Mouse (Mus musculus) kidney, adult 8-10 months (tissue): ENCODE results near the gene Rtf1.
"Not testable (repeated sequence)": the region's sequence is repeated elsewhere in the genome, so short reads cannot be mapped to it uniquely, and the experiment has no call there.

Experiments
- DNase-seq, 2 experiments: peaks; one replicate each; pipeline ENCODE4 v3.0.0; 2022

The Rtf1 gene

GRCm38 (mm10) chr2:119674525-119675214, at the start of gene Rtf1:
TSS of gene Rtf1 (plus strand) at chr2:119675068.
- DNase-seq, result peak; percentile 89 to 92

GRCm38 (mm10) chr2:119636781-119637180, 38.1 kb upstream of the Rtf1 start:
- DNase-seq, result no peak

GRCm38 (mm10) chr2:119641214-119641912, 33.5 kb upstream of the Rtf1 start:
- DNase-seq, result no peak

GRCm38 (mm10) chr2:119644254-119644653, 30.6 kb upstream of the Rtf1 start:
- DNase-seq, result no peak

- DNase-seq, result peak; percentile 70 to 89
These were observed 12.4 kb upstream of the Rtf1 start, which contains the start of gene Ndufaf1 for GRCm38 (mm10) chr2:119662220-119663182. TSS of gene Ndufaf1 (minus strand) at chr2:119662827.

GRCm38 (mm10) chr2:119665744-119666143, 9.1 kb upstream of the Rtf1 start:
- not testable (repeated sequence) for DNase-seq

- peak; percentile 24 to 35 for DNase-seq
These were observed 5.9 kb upstream of the Rtf1 start for GRCm38 (mm10) chr2:119669010-119669409.

- DNase-seq, result peak in 1 of 2 experiments; percentile 16
These were observed 432 bp downstream of the Rtf1 start for GRCm38 (mm10) chr2:119675215-119675784.

GRCm38 (mm10) chr2:119675831-119676230, 963 bp downstream of the Rtf1 start:
- DNase-seq, result no peak

GRCm38 (mm10) chr2:119683706-119684105, 8.8 kb downstream of the Rtf1 start:
- peak; percentile 41 to 54 for DNase-seq

- no peak for DNase-seq
These were observed 17.3 kb downstream of the Rtf1 start for GRCm38 (mm10) chr2:119692003-119692701.

GRCm38 (mm10) chr2:119694826-119695225, 20.0 kb downstream of the Rtf1 start:
- DNase-seq, result no peak

GRCm38 (mm10) chr2:119696111-119696510, 21.2 kb downstream of the Rtf1 start:
- peak; percentile 13 for DNase-seq

- no peak for DNase-seq
These were observed 23.6 kb downstream of the Rtf1 start for GRCm38 (mm10) chr2:119698472-119698871.

- DNase-seq, result no peak
These were observed 25.1 kb downstream of the Rtf1 start for GRCm38 (mm10) chr2:119699962-119700361.

GRCm38 (mm10) chr2:119703171-119703570, 28.3 kb downstream of the Rtf1 start:
- no peak for DNase-seq

- no peak for DNase-seq
These were observed 32.8 kb downstream of the Rtf1 start for GRCm38 (mm10) chr2:119707676-119708075.

- DNase-seq, result no peak
These were observed 35.1 kb downstream of the Rtf1 start for GRCm38 (mm10) chr2:119710011-119710410.

- not testable (repeated sequence) for DNase-seq
These were observed 41.0 kb downstream of the Rtf1 start for GRCm38 (mm10) chr2:119715868-119716267.

- no peak for DNase-seq
These were observed 46.2 kb downstream of the Rtf1 start for GRCm38 (mm10) chr2:119721070-119721469.

GRCm38 (mm10) chr2:119727762-119728416, 53.0 kb downstream of the Rtf1 start:
- DNase-seq, result no peak
